Mouse (Mus musculus): ENCODE measurements at regions not wholly inside any gene's neighbourhood (a gene's known extent, or its start where the extent isn't known, plus 50 kb on each side); places are given as distances from the start of the nearest gene placed in this dataset.
"Not testable (repeated sequence)": the region's sequence is repeated elsewhere in the genome, so short reads cannot be mapped to it uniquely, and the experiment has no call there.

GRCm38 (mm10) chr12:11037951-11038350 lies 112.9 kb downstream of the Kcns3 start:
- DNase-seq: no peak

DNA sequence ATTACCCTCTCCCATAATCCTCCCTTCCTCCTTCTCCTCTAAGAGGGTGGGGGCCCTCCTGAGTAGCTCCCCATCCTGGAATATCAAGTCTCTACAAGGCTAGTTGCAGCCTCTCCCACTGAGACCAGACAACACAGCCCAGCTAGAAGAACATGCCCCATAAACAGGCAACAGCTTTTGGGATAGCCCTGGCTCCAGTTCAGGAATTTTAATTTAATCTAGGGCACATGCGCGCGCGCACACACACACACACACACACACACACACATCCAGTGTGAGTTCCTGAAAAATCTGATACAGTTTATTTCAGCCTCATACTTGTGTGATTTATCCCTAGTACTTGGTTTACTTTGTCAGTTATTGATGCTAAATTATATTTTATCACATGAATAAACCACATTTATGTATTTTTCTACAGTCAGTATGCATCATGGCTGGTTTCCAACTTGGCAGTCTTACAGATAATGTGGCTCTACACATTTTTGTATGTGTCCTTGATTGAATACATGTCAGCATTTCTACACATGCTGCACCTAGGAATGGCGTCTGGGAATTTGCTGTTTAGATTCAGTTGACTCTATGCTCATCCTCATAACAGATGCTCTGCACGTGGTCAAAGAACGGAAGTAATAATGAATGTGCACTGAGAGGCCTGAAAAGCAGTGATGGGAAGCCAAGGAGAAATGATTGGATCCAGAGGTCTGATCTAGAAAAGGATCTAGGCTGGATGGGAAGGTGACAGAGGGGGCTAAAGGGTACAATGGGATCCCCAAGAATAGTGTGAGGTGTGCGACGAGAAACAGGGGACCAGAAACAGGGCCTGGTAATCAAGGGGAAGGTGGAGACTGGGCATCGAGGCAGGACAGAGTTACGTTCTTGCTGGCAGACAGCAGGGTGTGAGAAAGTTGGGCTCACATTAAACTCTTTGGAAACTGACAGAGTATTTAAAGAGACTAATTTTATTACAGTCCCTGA lies 130.0 kb downstream of the Kcns3 start:
- no peak for DNase-seq

DNA sequence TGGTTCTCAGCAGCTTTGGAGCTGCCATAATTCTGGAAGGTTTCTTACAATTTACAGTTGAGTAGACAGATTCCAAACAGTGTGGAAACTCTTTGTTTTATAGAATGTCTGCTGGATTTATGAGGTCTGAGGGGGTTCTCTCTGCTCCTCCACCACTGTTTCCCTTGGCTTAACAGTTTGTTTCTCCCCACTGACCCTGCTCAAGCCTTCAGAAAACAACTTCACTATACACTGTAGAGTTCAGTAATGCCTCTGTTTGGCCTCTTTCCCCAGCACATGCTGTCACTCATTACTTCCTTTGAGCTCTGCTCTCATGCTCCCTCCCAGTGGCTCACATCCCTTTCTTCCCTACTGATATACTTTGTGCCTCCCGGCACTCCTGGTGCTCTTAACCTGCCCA lies 139.7 kb downstream of the Kcns3 start:
- DNase-seq: no peak

- no peak for DNase-seq
Measured at GRCm38 (mm10) chr12:10984295-10984694, 166.6 kb downstream of the Kcns3 start.

DNA sequence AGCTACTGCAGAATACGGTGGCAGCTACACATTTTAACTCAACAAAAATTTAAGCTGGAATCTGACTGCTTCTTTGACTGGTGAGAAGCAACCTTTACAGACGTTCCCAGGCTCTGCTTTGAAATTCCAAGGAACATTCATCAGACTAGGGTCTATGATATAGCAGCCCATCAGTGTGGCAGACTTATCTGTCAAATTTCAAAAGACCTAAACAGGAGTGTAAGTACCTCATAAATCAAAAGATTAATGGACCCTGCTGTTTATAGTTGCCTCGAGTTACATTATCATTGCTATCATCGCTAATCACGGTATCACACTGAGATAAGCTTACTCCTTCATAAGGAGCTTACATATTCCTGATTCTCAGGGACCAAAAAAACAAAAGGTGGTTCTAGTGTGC lies 201.7 kb downstream of the Kcns3 start:
- no peak for DNase-seq

- no peak for DNase-seq
Measured at GRCm38 (mm10) chr12:10941064-10941463, 209.8 kb downstream of the Kcns3 start.

- not testable (repeated sequence) for DNase-seq
Measured at GRCm38 (mm10) chr12:10900054-10900453, 250.8 kb downstream of the Kcns3 start.

DNA sequence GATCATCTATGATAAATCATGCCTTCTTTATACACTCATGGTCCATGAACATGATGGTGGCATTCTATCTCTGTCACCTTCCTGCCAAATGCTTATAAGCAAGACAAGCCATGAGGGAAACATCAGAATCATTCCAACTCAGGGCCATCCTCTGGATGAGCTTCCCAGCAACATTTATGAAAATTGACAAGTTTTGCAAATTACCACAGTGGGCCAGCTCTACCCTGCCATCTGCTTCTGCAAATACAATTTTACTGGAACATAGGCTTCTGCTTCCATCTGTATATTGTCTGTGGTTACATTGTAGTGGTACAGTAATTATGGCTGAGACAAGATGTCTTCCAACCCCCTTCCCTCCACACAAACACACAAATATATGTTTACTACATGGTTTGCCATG lies 272.1 kb downstream of the Kcns3 start:
- DNase-seq: no peak

DNA sequence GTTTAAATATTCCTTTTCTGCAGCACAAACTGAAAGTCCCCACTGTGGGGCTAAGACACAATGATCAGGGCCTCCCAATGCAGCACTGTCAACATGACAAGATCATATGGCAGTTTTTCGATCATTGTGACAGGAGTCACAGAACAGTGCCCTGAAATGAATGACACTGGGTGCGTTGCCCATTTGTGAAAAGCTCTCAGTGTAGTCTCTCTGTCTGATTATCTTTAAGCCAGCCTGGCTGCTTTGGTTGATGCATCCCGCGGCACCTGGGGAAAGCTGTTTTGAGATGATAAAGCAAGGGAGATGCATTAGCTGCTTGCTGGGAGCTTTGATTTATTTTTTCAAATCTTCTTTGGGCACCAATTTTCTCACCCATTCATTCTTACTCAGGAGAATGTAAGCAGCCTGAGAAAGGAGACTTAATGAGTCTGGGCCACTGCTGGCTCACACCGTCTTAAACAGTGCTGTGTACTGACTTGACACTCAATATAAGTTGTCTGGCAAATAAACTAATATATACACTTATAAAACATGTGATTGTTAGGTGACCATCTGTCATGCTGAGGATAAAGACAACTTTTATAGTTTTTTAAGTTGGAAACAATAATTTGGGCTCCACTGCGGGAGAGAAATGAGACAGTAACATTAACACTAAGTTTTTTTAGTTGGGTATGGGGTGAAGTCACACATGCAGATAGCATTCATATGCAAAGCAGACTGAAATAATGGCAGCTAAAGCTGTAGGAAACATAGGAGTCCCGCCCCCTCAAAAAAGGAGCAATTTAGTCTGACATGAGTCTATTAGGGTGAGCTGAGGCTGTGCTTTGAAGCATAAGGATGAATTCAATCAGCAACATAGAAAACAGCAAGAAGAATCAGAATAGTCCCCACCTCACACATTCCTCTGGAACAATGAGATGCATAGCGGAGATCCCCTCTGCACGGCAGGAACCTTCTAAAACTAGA lies 276.0 kb downstream of the Kcns3 start:
- DNase-seq: no peak

DNA sequence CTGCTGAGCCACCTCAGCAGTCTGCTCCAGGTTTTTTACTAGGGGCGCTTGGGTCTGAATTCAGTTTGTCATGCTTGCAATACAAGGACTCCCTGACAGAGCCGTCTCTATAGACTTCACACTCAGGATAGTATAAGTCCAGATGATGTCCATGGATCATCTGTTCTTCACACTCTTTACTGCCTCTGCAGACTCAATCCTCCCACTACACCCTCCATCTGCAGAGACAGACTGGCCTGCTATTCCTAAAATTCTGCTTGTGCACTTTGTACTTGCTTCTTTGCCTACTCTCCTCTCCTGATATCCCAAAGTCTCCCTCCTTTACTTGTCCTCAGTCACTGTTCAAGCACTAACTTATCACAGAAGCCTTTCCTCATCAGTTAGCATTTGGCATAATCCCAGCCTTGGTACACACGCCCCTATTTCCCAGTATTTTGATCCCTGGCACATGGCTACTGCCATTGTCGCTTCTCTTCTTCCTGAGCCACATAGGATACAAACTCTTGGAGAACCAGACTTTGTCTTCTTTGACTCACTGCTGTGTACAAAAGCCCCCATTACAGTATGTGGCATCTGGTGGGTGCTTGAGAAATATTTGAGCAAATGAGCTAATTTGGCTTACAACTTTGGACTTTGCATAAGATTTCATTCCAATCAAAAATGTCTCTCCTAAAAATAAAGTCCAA lies 277.0 kb downstream of the Kcns3 start:
- DNase-seq: no peak

GRCm38 (mm10) chr12:10867674-10868635 lies 282.9 kb downstream of the Kcns3 start:
- DNase-seq: peak in 1 of 2 experiments; percentile 12

DNA sequence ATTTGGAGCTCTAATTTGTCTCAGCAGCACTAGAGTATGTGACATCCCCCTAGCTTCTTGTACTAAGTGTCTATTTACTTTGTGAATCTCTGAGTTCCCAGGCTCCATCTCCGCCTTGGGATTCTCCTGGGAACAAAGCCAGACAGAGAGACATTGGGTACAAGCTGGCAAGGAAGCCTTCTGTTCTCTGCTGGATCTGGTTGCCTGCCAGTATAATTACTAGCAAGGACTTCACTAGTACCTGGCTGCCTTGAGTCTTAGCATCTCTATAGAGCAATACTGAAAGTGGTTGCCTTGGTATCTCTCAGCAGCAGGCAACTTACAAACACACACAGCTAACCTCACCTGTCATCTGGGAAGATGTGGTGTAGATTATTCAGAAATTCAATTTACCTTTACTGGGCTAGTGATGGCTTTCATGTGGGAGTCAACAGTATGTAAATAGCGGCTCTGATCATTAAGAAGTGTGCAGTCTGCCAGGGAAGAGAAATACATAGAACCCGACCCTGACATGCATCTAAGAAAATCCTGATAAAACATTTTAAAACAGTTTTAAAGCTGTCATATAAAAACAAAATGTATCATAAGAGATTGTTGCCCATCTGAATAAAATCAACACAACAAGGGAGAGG lies 283.8 kb downstream of the Kcns3 start:
- peak; percentile 53 for DNase-seq

- no peak for DNase-seq
Measured at GRCm38 (mm10) chr12:10865294-10865693, 285.6 kb downstream of the Kcns3 start.

- DNase-seq: no peak
Measured at GRCm38 (mm10) chr12:10820335-10820734, 330.5 kb downstream of the Kcns3 start.

- no peak for DNase-seq
Measured at GRCm38 (mm10) chr12:10818083-10818482, 332.8 kb downstream of the Kcns3 start.

GRCm38 (mm10) chr12:10817516-10817915 lies 333.3 kb downstream of the Kcns3 start:
- DNase-seq: no peak

DNA sequence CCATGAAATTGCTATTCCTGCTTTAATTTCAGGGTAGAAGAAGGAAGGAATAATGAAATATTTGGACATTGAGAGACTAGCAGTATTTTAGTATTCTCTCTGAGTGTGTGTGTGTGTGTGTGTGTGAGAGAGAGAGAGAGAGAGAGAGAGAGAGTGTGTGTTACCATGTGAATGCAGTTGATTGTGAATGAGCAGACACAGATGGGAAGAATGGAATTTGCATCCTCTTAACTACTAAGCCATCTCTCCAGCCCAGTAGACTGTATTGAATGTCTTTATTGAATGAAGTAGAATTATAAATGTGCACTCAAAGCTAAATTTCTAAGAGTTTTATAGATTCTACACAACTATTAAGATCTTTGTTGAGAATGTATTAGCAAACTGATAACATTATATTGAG lies 340.3 kb downstream of the Kcns3 start:
- DNase-seq: no peak

DNA sequence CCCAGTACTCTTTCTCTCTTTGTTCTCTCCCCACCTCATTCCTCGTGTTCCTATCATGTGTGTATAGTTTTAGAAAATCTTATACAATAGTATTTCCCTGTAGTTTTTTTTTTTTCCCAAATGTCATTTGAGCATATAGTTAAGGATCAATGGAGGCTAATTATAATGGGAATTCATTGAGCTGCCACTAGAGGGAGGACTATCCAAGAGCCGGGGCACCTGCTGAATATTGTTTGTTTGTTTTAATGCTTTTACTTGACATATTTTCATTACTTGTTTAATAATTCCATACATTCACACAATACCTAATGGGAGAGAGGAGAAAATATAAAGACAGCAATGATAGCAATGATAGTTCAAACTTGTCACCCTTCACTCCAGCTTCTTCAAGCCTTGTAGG lies 346.4 kb downstream of the Kcns3 start:
- DNase-seq: no peak
